Mouse (Mus musculus) G1E (cell line): ENCODE measurements at regions not wholly inside any gene's neighbourhood (a gene's known extent, or its start where the extent isn't known, plus 50 kb on each side); places are given as distances from the start of the nearest gene placed in this dataset.

Experiments used
- CTCF ChIP-seq: IDR thresholded peaks from 2 replicates; pipeline ENCODE4 v1.5.1; 2012; ENCODE audit warnings: low read depth, low read length, inconsistent platforms, mixed read lengths
- GATA1 ChIP-seq: IDR thresholded peaks from 2 replicates; pipeline ENCODE4 v1.6.1; 2012; ENCODE audit warnings: borderline replicate concordance, low read length, inconsistent platforms, mixed read lengths
- GATA2 ChIP-seq: IDR thresholded peaks from 2 replicates; pipeline ENCODE4 v1.6.1; 2012; ENCODE audit warnings: low read depth, low read length, inconsistent platforms, borderline replicate concordance
- POLR2AphosphoS5 ChIP-seq: IDR thresholded peaks from 2 replicates; pipeline ENCODE4 v1.6.1; 2012; ENCODE audit warnings: low read depth, low read length, inconsistent platforms; ENCODE audit not compliant: insufficient replicate concordance
- TAL1 ChIP-seq: conservative IDR thresholded peaks from 2 replicates; pipeline ENCODE4 v1.6.1; 2012; ENCODE audit warnings: low read depth, low read length, inconsistent platforms, mixed read lengths

- TF ChIP-seq POLR2AphosphoS5: no peak
- TF ChIP-seq CTCF: no peak
- TF ChIP-seq TAL1: no peak
- TF ChIP-seq GATA2: no peak
- TF ChIP-seq GATA1: no peak
Observed at GRCm38 (mm10) chr1:184493811-184494210, 238.6 kb downstream of the Hlx start.
